Mouse (Mus musculus): ENCODE results near the gene Vmn2r100. TPM values are rescaled to one million over a fixed set of nuclear protein-coding genes. Genes with fewer than 3 reads are reported as not detected.

Vmn2r100 gene
- total RNA-seq (2012; rRNA removed) (not detected in 2 replicates), total RNA-seq (2014; rRNA removed) (not detected in 2 replicates), polyA plus RNA-seq (2012; ENCODE audit: insufficient read length, low read depth) (not detected in 2 replicates)

- Histone ChIP-seq H3K79me2 (replicated peaks; ENCODE audit: control insufficient read depth, extremely low read depth, insufficient read depth, poor library complexity, severe bottlenecking) (no peaks in the 10 kb centered on the region), H3K9me3 (replicated peaks; ENCODE audit: low read length) (peaks cover 4% of the 10 kb centered on the region), H3K4me2 (ENCODE audit: insufficient read depth, low read depth, poor library complexity, severe bottlenecking) (no peak within 1 kb of the TSS), H3K4me3 (replicated peaks in 1 of 3; ENCODE audit: low read depth in 2 of 3, low read length in 2 of 3, poor library complexity in 1 of 3) (no peak within 1 kb of the TSS), H3K36me3 (replicated peaks in 1 of 2; ENCODE audit: control insufficient read depth in 1 of 2, insufficient read depth in 1 of 2, low read length in 1 of 2) (no peaks in the 10 kb centered on the region), H3K27ac (ENCODE audit: insufficient read depth, low read depth) (no peak within 1 kb of the TSS), H3K9ac (ENCODE audit: insufficient read depth, low read depth) (no peak within 1 kb of the TSS), H3K4me1 (ENCODE audit: control insufficient read depth in 1 of 2, insufficient read depth in 2 of 2) (no peaks in the 10 kb centered on the region), H3K27me3 (replicated peaks) (no peaks in the 10 kb centered on the region)
- in situ Hi-C loops (cut with MboI; ENCODE audit: low pct_ligation_motif_present, low pct_unique_long_range_greater_than_20kb, low sequenced_read_pairs) = no loop called here
- dilution Hi-C loops (cut with MboI; ENCODE audit: extremely low pct_ligation_motif_present, extremely low pct_unique_long_range_greater_than_20kb, low sequenced_read_pairs) = no loop called here
- DNase-seq (ENCODE audit: extremely low read depth) = no peak
- TF ChIP-seq HCFC1 (IDR thresholded peaks at IDR 0.05; ENCODE audit: low read depth, low read length) (no peak), MEF2A (IDR thresholded peaks at IDR 0.05; ENCODE audit: borderline replicate concordance, low read depth, low read length) (no peak), PAX5 (IDR thresholded peaks at IDR 0.05; ENCODE audit: low read length) (no peak), EP300 (IDR thresholded peaks at IDR 0.05; ENCODE audit: low read length) (no peak), RCOR1 (conservative IDR thresholded peaks at IDR 0.05; ENCODE audit: low read depth, low read length) (no peak), SIN3A (IDR thresholded peaks at IDR 0.05; ENCODE audit: low read length) (no peak), UBTF (IDR thresholded peaks at IDR 0.05; ENCODE audit: low read depth, low read length) (no peak), TCF12 (IDR thresholded peaks at IDR 0.05; ENCODE audit: low read depth, low read length) (no peak), NRF1 (IDR thresholded peaks at IDR 0.05; ENCODE audit: low read depth, low read length) (no peak), SMC3 (IDR thresholded peaks at IDR 0.05; ENCODE audit: low read depth, low read length) (no peak), ELF1 (IDR thresholded peaks at IDR 0.05; ENCODE audit: low read depth, low read length) (no peak)
Measured at GRCm38 (mm10) chr17:19504432-19504831, at the start of gene Vmn2r100. Vmn2r100 (plus strand) TSS chr17:19504732.

- H3K4me1 ChIP-seq (ENCODE audit: control insufficient read depth in 1 of 2, insufficient read depth in 2 of 2) = no peaks in the 10 kb centered on the region
- H3K27me3 ChIP-seq (replicated peaks) = no peaks in the 10 kb centered on the region
- H3K4me3 ChIP-seq (replicated peaks in 1 of 3; ENCODE audit: low read depth in 2 of 3, low read length in 2 of 3, poor library complexity in 1 of 3) = no peak overlapping the region
- in situ Hi-C loops (cut with MboI; ENCODE audit: low pct_ligation_motif_present, low pct_unique_long_range_greater_than_20kb, low sequenced_read_pairs) (no loop called here), dilution Hi-C loops (cut with MboI; ENCODE audit: extremely low pct_ligation_motif_present, extremely low pct_unique_long_range_greater_than_20kb, low sequenced_read_pairs) (no loop called here)
- no peaks in the 10 kb centered on the region for H3K79me2 ChIP-seq (replicated peaks; ENCODE audit: control insufficient read depth, extremely low read depth, insufficient read depth, poor library complexity, severe bottlenecking)
- no peak for DNase-seq (ENCODE audit: extremely low read depth)
- H3K9ac ChIP-seq (ENCODE audit: insufficient read depth, low read depth) = no peak overlapping the region
- no peak for TF ChIP-seq CHD1 (IDR thresholded peaks at IDR 0.05; ENCODE audit: low read depth, low read length)
- no peak for TF ChIP-seq SMC3 (IDR thresholded peaks at IDR 0.05; ENCODE audit: low read depth, low read length)
- TF ChIP-seq MAX (IDR thresholded peaks at IDR 0.05; ENCODE audit: low read length) = no peak
- no peak for TF ChIP-seq ZKSCAN1 (IDR thresholded peaks at IDR 0.05; ENCODE audit: borderline replicate concordance, low read depth, low read length)
- TF ChIP-seq EP300 (IDR thresholded peaks at IDR 0.05; ENCODE audit: low read length) = no peak
- no peak for TF ChIP-seq GABPA (IDR thresholded peaks at IDR 0.05; ENCODE audit: insufficient replicate concordance, low read depth, low read length)
- TF ChIP-seq POLR2AphosphoS2 (IDR thresholded peaks at IDR 0.05; ENCODE audit: low read depth, low read length) = no peak
- no peak for TF ChIP-seq RCOR1 (conservative IDR thresholded peaks at IDR 0.05; ENCODE audit: low read depth, low read length)
- no peak for TF ChIP-seq USF2 (conservative IDR thresholded peaks at IDR 0.05; ENCODE audit: low read depth, low read length)
- no peak for TF ChIP-seq NELFE (IDR thresholded peaks at IDR 0.05; ENCODE audit: low read depth, low read length)
- TF ChIP-seq SIN3A (IDR thresholded peaks at IDR 0.05; ENCODE audit: low read length) = no peak
- no peak for TF ChIP-seq PAX5 (IDR thresholded peaks at IDR 0.05; ENCODE audit: low read length)
- TF ChIP-seq MEF2A (IDR thresholded peaks at IDR 0.05; ENCODE audit: borderline replicate concordance, low read depth, low read length) = no peak
- no peak for TF ChIP-seq NRF1 (IDR thresholded peaks at IDR 0.05; ENCODE audit: low read depth, low read length)
- H3K36me3 ChIP-seq (replicated peaks in 1 of 2; ENCODE audit: control insufficient read depth in 1 of 2, insufficient read depth in 1 of 2, low read length in 1 of 2) = no peaks in the 10 kb centered on the region
- no peak overlapping the region for H3K27ac ChIP-seq (ENCODE audit: insufficient read depth, low read depth)
- no peak overlapping the region for H3K4me2 ChIP-seq (ENCODE audit: insufficient read depth, low read depth, poor library complexity, severe bottlenecking)
- H3K9me3 ChIP-seq (replicated peaks; ENCODE audit: low read length) = peaks cover 13% of the 10 kb centered on the region
Measured at GRCm38 (mm10) chr17:19482866-19483265, 21.7 kb upstream of the Vmn2r100 start.

Data from CH12.LX (cell line).